Mouse (Mus musculus) thymus, adult 2 months (tissue): ENCODE results near the gene Lsp1. TPM values are rescaled to one million over a fixed set of nuclear protein-coding genes. Genes with fewer than 3 reads are reported as not detected.

Source experiments
- DNase-seq: peaks from one replicate; pipeline ENCODE4 v3.0.0; 2021
- H3K27ac ChIP-seq: fragments of 200-500 bp; 2 replicates; pipeline ENCODE4 v1.5.1; 2012; ENCODE audit warnings: low read length, control low read depth; ENCODE audit not compliant: control insufficient read depth, insufficient read depth
- H3K27me3 ChIP-seq: fragments of 200-500 bp; 2 replicates; pipeline ENCODE4 v1.6.1; 2012; ENCODE audit warnings: mild to moderate bottlenecking, low read length, moderate library complexity, mixed read lengths; ENCODE audit not compliant: control insufficient read depth, insufficient read depth
- H3K36me3 ChIP-seq: fragments of 200-500 bp; 2 replicates; pipeline ENCODE4 v1.6.1; 2012; ENCODE audit warnings: mild to moderate bottlenecking, low read length, moderate library complexity; ENCODE audit not compliant: control insufficient read depth, insufficient read depth
- H3K4me1 ChIP-seq: fragments of 200-500 bp; replicated peaks from 2 replicates; pipeline ENCODE4 v1.6.1; 2012; ENCODE audit warnings: low read length; ENCODE audit not compliant: control insufficient read depth, insufficient read depth
- H3K4me3 ChIP-seq: fragments of 200-500 bp; 2 replicates; pipeline ENCODE4 v1.5.1; 2012; ENCODE audit warnings: mild to moderate bottlenecking, low read length, control low read depth, moderate library complexity; ENCODE audit not compliant: control insufficient read depth, insufficient read depth
- CTCF ChIP-seq: fragments of 200-500 bp; IDR thresholded peaks from 2 replicates; pipeline ENCODE4 v1.5.1; 2012; ENCODE audit warnings: mild to moderate bottlenecking, control low read depth, low read length, moderate library complexity, borderline replicate concordance; ENCODE audit not compliant: control insufficient read depth, poor library complexity, insufficient read depth; ENCODE audit errors: extremely low read depth
- POLR2A ChIP-seq: fragments of 200-500 bp; IDR thresholded peaks from 2 replicates; pipeline ENCODE4 v1.6.1; 2012; ENCODE audit warnings: mild to moderate bottlenecking, low read length, control low read depth, moderate library complexity; ENCODE audit not compliant: control insufficient read depth, poor library complexity, insufficient read depth; ENCODE audit errors: extremely low read depth
- WGBS: fragments of 180-500 bp; shearing (Covaris S2); methylation state at CpG from one replicate; pipeline ENCODE4 v1.1.7; 2018; 5-methylcytosine and 5-hydroxymethylcytosine counted together
- polyA plus RNA-seq: library from polyadenylated mRNA; depleted of rRNA; stranded (reverse); fragments of >200 nt; gene quantifications from 2 replicates; pipeline ENCODE4 v1.2.3, GENCODE M21; 2012

The Lsp1 gene
- polyA plus RNA-seq, 1 experiment, result 626 TPM

- H3K4me3 ChIP-seq, result no peak overlapping the region
- no peaks in the 10 kb centered on the region for H3K36me3 ChIP-seq
- H3K27ac ChIP-seq, result no peak overlapping the region
- H3K4me1 ChIP-seq, result peaks cover 21% of the 10 kb centered on the region
- DNase-seq, result no peak
- WGBS, result 95% methylated on average over 6 of the region's 6 CpGs
- TF ChIP-seq POLR2A, result no peak
- TF ChIP-seq CTCF, result no peak
- H3K27me3 ChIP-seq, result no peaks in the 10 kb centered on the region
These were observed 11.5 kb upstream of the Lsp1 start for GRCm38 (mm10) chr7:142449038-142449617.

GRCm38 (mm10) chr7:142454706-142455105, 5.9 kb upstream of the Lsp1 start:
- TF ChIP-seq POLR2A (no peak), CTCF (no peak)
- WGBS, result 90% methylated on average over 1 of the region's 1 CpGs

GRCm38 (mm10) chr7:142455251-142455650, 5.4 kb upstream of the Lsp1 start:
- DNase-seq, result no peak
- no peak overlapping the region for H3K4me3 ChIP-seq
- no peak for TF ChIP-seq CTCF
- peaks cover 37% of the 10 kb centered on the region for H3K4me1 ChIP-seq
- WGBS, result 93% methylated on average over 2 of the region's 2 CpGs
- no peak overlapping the region for H3K27ac ChIP-seq
- no peaks in the 10 kb centered on the region for H3K36me3 ChIP-seq
- H3K27me3 ChIP-seq, result no peaks in the 10 kb centered on the region

More at GRCm38 (mm10) chr7:142454706-142455105, 5.9 kb upstream of the Lsp1 start:
- H3K4me3 ChIP-seq, result no peak overlapping the region
- no peaks in the 10 kb centered on the region for H3K36me3 ChIP-seq
- H3K4me1 ChIP-seq, result peaks cover 32% of the 10 kb centered on the region
- no peaks in the 10 kb centered on the region for H3K27me3 ChIP-seq
- DNase-seq, result no peak
- no peak overlapping the region for H3K27ac ChIP-seq

- peak; percentile 21 for DNase-seq
- no peaks in the 10 kb centered on the region for H3K27me3 ChIP-seq
- no peak overlapping the region for H3K4me3 ChIP-seq
- H3K36me3 ChIP-seq, result no peaks in the 10 kb centered on the region
- peaks cover 40% of the 10 kb centered on the region for H3K4me1 ChIP-seq
- WGBS, result 95% methylated on average over 3 of the region's 3 CpGs
- H3K27ac ChIP-seq, result peak overlapping the region; percentile 71
- TF ChIP-seq POLR2A (no peak), CTCF (no peak)
These were observed 3.8 kb upstream of the Lsp1 start for GRCm38 (mm10) chr7:142456806-142457205.

GRCm38 (mm10) chr7:142457227-142457811, 3.3 kb upstream of the Lsp1 start:
- Histone ChIP-seq H3K4me1 (peaks cover 45% of the 10 kb centered on the region), H3K36me3 (no peaks in the 10 kb centered on the region), H3K27me3 (no peaks in the 10 kb centered on the region), H3K27ac (peak overlapping the region; percentile 71), H3K4me3 (no peak overlapping the region)
- DNase-seq, result peak; percentile 68
- no peak for TF ChIP-seq POLR2A
- TF ChIP-seq CTCF, result no peak
- WGBS, result 6% methylated on average over 3 of the region's 3 CpGs

GRCm38 (mm10) chr7:142458026-142458425, 2.6 kb upstream of the Lsp1 start:
- no peak overlapping the region for H3K4me3 ChIP-seq
- 40% methylated on average over 2 of the region's 2 CpGs for WGBS
- peak overlapping the region; percentile 71 for H3K27ac ChIP-seq
- no peaks in the 10 kb centered on the region for H3K27me3 ChIP-seq
- no peaks in the 10 kb centered on the region for H3K36me3 ChIP-seq
- TF ChIP-seq CTCF (no peak), POLR2A (no peak)
- no peak for DNase-seq
- peaks cover 52% of the 10 kb centered on the region for H3K4me1 ChIP-seq

GRCm38 (mm10) chr7:142458676-142459298, 1.8 kb upstream of the Lsp1 start:
- 91% methylated on average over 5 of the region's 5 CpGs for WGBS
- H3K36me3 ChIP-seq, result no peaks in the 10 kb centered on the region
- no peak for DNase-seq
- H3K4me1 ChIP-seq, result peaks cover 58% of the 10 kb centered on the region
- no peak for TF ChIP-seq POLR2A
- TF ChIP-seq CTCF, result no peak
- H3K4me3 ChIP-seq, result no peak overlapping the region
- H3K27me3 ChIP-seq, result no peaks in the 10 kb centered on the region
- no peak overlapping the region for H3K27ac ChIP-seq
